Mouse (Mus musculus) C2C12 (cell line): ENCODE measurements at regions not wholly inside any gene's neighbourhood (a gene's known extent, or its start where the extent isn't known, plus 50 kb on each side); places are given as distances from the start of the nearest gene placed in this dataset.

Experiments
- H3K27me3 ChIP-seq: one replicate; pipeline ENCODE4 v1.6.1; 2011; ENCODE audit not compliant: control insufficient read depth, insufficient read depth, insufficient read length
- H3K36me3 ChIP-seq: one replicate; pipeline ENCODE4 v1.6.1; 2011; ENCODE audit not compliant: control insufficient read depth, insufficient read depth
- H3K4me3 ChIP-seq: one replicate; pipeline ENCODE4 v1.5.1; 2011; ENCODE audit warnings: mild to moderate bottlenecking, control low read depth; ENCODE audit not compliant: poor library complexity, insufficient read depth, severe bottlenecking
- H3K79me2 ChIP-seq: one replicate; pipeline ENCODE4 v1.6.1; 2011; ENCODE audit not compliant: control insufficient read depth, insufficient read depth
- H3K79me3 ChIP-seq: one replicate; pipeline ENCODE4 v1.6.1; 2011; ENCODE audit warnings: low read depth, control low read depth
- H3ac ChIP-seq: one replicate; pipeline ENCODE3; 2011; ENCODE audit warnings: low read depth; ENCODE audit not compliant: control insufficient read depth, insufficient read length
- CEBPB ChIP-seq: IDR thresholded peaks from one replicate; pipeline ENCODE4 v1.6.1; 2011; ENCODE audit warnings: low read depth, mild to moderate bottlenecking, control low read depth, moderate library complexity
- CTCF ChIP-seq: IDR thresholded peaks from one replicate; pipeline ENCODE4 v1.5.1; 2011; ENCODE audit not compliant: control insufficient read depth, insufficient read depth, insufficient read length
- FOSL1 ChIP-seq: IDR thresholded peaks from one replicate; pipeline ENCODE4 v1.8.0; 2011; ENCODE audit warnings: mild to moderate bottlenecking, low read length; ENCODE audit not compliant: poor library complexity, insufficient read depth, severe bottlenecking
- MAX ChIP-seq: IDR thresholded peaks from one replicate; pipeline ENCODE4 v1.6.1; 2011; ENCODE audit warnings: mild to moderate bottlenecking, control low read depth
- MYOD1 ChIP-seq: IDR thresholded peaks from one replicate; pipeline ENCODE4 v1.6.1; 2011; ENCODE audit warnings: low read depth; ENCODE audit not compliant: control insufficient read depth, insufficient read length
- MYOG ChIP-seq: IDR thresholded peaks from one replicate; pipeline ENCODE4 v1.6.1; 2011; ENCODE audit not compliant: control insufficient read depth, insufficient read length; ENCODE audit errors: extremely low read depth
- USF1 ChIP-seq: IDR thresholded peaks from one replicate; pipeline ENCODE4 v1.6.1; 2011; ENCODE audit warnings: low read depth, mild to moderate bottlenecking, control low read depth, moderate library complexity

DNA sequence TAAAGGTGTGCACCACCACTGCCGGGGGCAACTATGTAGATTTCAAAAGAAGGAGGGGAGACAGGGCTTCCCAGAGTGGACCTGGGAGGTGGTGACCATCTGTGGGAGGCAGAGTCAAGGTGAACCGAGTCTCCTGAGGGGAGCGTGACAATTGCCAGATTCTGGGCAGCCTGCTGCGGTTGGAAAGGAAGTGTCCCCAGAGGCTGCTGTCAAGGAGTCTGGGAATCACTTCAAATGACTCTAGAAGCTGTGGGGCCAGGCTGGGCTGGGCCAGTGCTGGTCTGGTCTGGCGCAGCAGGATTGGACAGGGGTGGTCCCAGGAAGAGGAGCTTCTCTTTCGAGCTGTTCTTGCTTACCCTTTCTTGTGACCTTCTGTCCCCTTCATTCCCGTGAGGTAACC is 95.4 kb upstream of the Gm26897 start:
- Histone ChIP-seq H3K4me3 (no peak overlapping the region), H3K27me3 (peaks cover 34% of the 10 kb centered on the region), H3K79me2 (no peaks in the 10 kb centered on the region), H3K79me3 (no peaks in the 10 kb centered on the region), H3K36me3 (no peaks in the 10 kb centered on the region), H3ac (no peak overlapping the region)
- TF ChIP-seq MAX (no peak), USF1 (no peak), MYOG (no peak), CEBPB (no peak), FOSL1 (no peak)

DNA sequence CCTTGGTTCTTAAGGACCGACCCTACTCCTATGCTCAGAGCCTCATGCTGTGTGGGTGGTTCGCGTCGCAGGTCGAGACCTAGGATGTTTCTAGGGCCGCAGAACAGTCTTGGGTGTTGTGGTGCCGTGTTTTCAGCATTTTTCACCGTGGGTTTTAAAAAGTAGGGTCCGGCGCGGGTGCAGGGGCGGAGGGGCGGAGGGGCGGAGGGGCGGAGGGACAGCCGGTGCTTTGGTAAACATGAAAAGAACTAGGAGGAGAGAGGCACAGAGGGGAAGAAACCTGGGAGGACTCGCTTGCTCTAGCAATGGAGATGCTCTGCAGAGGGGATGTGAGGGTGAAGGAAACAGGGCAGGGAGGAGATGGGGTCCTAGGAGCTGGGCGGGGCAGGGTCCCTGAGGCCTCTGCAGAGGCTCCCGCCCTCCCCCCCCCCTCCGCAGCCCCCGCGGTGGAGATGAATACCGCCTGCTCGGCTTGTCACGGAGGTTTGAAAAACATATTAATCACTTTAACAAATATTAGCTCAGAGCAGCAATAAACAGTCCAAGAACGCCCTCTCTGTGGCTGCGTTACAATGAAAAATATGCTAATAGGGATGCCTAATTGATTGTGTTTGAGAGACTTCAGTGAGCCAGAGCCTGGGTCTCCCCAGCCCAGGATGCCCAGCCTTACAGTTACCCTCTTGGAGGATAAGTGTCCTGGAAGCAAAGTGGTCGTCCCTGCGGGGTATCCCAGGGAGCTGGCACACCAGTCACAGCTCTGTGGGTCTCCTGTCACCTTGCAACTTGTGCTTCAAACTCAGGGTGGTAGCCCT is 94.0 kb upstream of the Gm26897 start:
- Histone ChIP-seq H3K27me3 (peaks cover 34% of the 10 kb centered on the region), H3K36me3 (no peaks in the 10 kb centered on the region), H3ac (no peak overlapping the region), H3K4me3 (no peak overlapping the region), H3K79me2 (no peaks in the 10 kb centered on the region), H3K79me3 (no peaks in the 10 kb centered on the region)
- TF ChIP-seq MYOG (no peak), CEBPB (no peak), USF1 (no peak), MYOD1 (no peak), FOSL1 (no peak), CTCF (no peak), MAX (no peak)

DNA sequence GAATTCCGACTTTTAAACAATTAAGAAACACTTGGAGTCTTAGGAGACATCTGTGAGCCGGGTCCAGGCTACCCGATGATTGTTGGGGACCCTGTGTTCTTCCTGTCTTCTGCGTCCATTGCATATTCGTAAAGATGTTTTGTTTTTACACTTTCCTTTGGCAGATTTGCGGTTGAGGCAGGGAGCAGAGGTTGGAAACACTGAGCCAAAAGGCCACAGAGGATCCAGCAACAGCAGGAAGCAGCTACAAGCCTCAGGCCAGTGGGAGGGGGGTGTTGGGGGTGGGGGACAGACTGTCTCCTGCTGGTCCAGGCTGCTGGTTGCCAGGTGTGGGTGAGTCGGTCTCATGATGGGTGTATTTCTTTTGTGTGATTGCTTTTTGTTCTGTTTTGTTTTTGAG is 92.7 kb upstream of the Gm26897 start:
- Histone ChIP-seq H3K27me3 (peaks cover 34% of the 10 kb centered on the region), H3K4me3 (no peak overlapping the region)

DNA sequence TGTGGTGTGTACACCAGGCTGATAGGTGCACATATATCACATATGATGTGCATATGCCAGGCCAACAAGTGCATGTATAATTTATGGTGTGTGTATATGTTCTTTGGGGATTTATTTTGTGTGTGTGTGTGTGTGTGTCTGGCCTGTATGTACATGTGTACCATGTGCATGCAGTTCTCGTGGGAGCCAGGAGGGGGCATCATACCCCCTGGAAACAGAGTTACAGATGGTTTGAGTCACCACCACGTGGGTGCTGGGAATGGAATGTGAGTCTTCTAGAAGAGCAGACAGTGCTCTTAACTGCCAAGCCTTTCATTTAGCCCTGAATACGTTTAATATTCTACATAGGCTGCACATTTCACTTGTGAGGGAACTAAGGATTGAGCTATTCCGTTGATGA is 92.0 kb upstream of the Gm26897 start:
- Histone ChIP-seq H3K79me2 (no peaks in the 10 kb centered on the region), H3ac (no peak overlapping the region), H3K4me3 (no peak overlapping the region), H3K36me3 (no peaks in the 10 kb centered on the region), H3K27me3 (peaks cover 30% of the 10 kb centered on the region), H3K79me3 (no peaks in the 10 kb centered on the region)
- TF ChIP-seq USF1: no peak

More for the DNA sequence above, 92.7 kb upstream of the Gm26897 start:
- TF ChIP-seq MAX: no peak
- TF ChIP-seq MYOD1: no peak
- no peak for TF ChIP-seq FOSL1
- Histone ChIP-seq H3K79me2 (no peaks in the 10 kb centered on the region), H3K79me3 (no peaks in the 10 kb centered on the region), H3ac (no peak overlapping the region), H3K36me3 (no peaks in the 10 kb centered on the region)

DNA sequence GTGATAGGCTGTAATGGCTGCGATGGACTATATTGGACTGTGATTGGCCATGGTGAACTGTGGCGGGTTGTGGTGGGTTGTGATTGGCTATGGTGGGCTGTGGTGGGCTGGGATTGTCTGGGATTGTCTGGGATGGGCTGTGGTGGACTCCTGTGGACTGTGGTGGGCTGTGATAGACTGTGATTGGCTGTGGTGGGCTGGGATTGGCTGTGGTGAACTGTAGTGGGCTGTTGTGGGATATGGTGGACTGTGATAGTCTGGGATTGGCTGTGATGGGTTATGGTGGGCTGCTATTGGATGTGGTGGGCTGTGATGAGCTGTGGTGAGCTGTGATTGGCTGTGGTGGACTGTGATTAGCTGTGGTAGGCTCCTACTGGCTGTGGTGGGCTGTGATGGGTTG is 89.6 kb upstream of the Gm26897 start:
- TF ChIP-seq CTCF (no peak), CEBPB (no peak), MAX (no peak), USF1 (no peak), MYOD1 (no peak), MYOG (no peak), FOSL1 (no peak)
- no peaks in the 10 kb centered on the region for H3K79me2 ChIP-seq
- peaks cover 16% of the 10 kb centered on the region for H3K27me3 ChIP-seq
- H3K4me3 ChIP-seq: no peak overlapping the region
- no peaks in the 10 kb centered on the region for H3K36me3 ChIP-seq
- no peak overlapping the region for H3ac ChIP-seq
- no peaks in the 10 kb centered on the region for H3K79me3 ChIP-seq

DNA sequence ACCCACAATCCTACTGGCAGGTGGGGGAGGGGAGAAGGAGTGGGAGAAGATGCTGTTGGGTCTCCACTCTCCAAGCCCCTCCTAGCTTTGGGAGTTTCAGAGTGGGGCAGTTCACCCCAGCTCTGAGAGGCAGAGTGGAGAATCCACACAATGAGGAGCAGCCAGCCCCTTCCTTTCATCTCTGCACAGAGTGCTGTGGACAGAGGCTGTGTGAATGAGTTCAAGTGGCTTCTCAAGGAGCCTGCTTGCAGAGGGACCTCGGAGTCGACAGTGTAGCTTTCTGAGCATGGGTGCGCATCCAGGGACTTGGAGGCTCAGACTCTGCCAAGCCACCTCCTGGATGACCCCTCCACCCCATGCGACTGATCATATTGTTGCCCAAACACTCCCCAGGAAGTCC is 88.9 kb upstream of the Gm26897 start:
- no peak overlapping the region for H3ac ChIP-seq
- no peaks in the 10 kb centered on the region for H3K79me3 ChIP-seq
- no peak overlapping the region for H3K4me3 ChIP-seq
- no peaks in the 10 kb centered on the region for H3K36me3 ChIP-seq
- H3K27me3 ChIP-seq: peaks cover 17% of the 10 kb centered on the region
- no peaks in the 10 kb centered on the region for H3K79me2 ChIP-seq
- no peak for TF ChIP-seq FOSL1
- TF ChIP-seq USF1: no peak
